ENCODE assay signal across 8 mouse cellular contexts in genomic region chr15:12037217-12037616, GRCm38 (mm10).
DNase-seq lines count a peak whose midpoint lies in the region.

No protein-coding gene starts in this region.

- DNase-seq in urinary bladder, postnatal 25 days (ENCODE audit: low spot score), result peak; percentile 7
- no peak for DNase-seq in urinary bladder, adult 18-20 months (ENCODE audit: low spot score in 2 of 2)
- DNase-seq in adipocyte (ENCODE audit: low spot score), result peak; percentile 37
- DNase-seq in lung, postnatal 10 days, result peak; percentile 48
- DNase-seq in thymus, postnatal 4 days, result peak; percentile 64
- no peak for DNase-seq in retina, embryonic 14.5 days (ENCODE audit: low spot score)
- DNase-seq in embryo, embryonic 11 days, result no peak
- DNase-seq in frontal cortex, postnatal 36 days (ENCODE audit: low spot score in 2 of 2), result no peak

Comparison
In these comparisons a context has a peak if more than half of its experiments do, and no peak if none do; other contexts are left out.
1. DNase-seq: peak in urinary bladder, postnatal 25 days (single experiment), adipocyte (single experiment), lung, postnatal 10 days (single experiment) and thymus, postnatal 4 days (single experiment); none in urinary bladder, adult 18-20 months (0 of 2), retina, embryonic 14.5 days (single experiment), embryo, embryonic 11 days (single experiment) and frontal cortex, postnatal 36 days (0 of 2).